Mouse (Mus musculus) testis, postnatal 14 days (tissue): ENCODE measurements around the gene Ccm2l.

Experiments
- DNase-seq: peaks from one replicate; pipeline ENCODE4 v3.0.0; 2021; ENCODE audit warnings: low spot score

Gene Ccm2l

DNA sequence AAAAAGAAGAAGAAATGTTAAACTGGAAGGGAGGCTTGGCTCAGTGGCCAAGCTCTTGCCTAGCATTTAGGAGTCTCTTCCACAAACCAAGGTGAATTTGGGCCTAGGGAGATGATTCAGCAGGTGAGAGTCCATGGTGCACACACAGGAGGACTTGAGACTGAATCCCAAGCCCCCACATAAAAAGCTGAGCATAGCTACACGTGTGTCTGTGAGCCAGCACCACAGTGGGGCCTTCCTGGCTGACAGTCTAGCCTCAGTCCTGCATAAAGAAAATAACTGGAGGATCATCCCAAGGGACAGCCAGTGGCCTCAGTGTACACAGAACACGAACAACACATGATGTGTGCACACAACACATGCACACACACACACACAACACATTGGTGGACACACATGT, 23.6 kb downstream of the Ccm2l start:
- no peak for DNase-seq

GRCm38 (mm10) chr2:153090551-153091165, 24.9 kb downstream of the Ccm2l start:
- no peak for DNase-seq

GRCm38 (mm10) chr2:153107046-153107766, 41.5 kb downstream of the Ccm2l start:
- no peak for DNase-seq

DNA sequence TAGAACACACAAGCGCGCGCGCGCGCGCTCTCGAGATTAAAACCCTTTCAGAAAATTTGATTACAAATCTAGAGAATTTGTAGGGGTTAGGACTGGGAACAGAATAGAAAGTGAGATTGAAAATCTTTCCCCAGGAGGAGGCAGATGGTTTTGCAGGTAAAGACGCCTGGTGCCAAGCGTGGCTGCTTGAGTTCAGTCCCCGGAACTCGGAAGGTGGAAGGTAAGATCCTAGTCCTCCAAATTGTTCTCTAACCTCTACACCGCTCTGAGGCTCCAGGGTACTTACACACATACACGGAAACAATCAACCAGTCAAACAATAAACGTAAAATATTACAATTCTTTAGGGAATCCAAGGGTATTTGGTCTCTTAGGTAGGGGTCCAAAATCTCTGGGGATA, 42.0 kb downstream of the Ccm2l start:
- no peak for DNase-seq

GRCm38 (mm10) chr2:153108313-153109264, 42.8 kb downstream of the Ccm2l start, which contains the start of gene Hck:
Hck (plus strand) TSS chr2:153108468.
- peak; percentile 50 for DNase-seq

DNA sequence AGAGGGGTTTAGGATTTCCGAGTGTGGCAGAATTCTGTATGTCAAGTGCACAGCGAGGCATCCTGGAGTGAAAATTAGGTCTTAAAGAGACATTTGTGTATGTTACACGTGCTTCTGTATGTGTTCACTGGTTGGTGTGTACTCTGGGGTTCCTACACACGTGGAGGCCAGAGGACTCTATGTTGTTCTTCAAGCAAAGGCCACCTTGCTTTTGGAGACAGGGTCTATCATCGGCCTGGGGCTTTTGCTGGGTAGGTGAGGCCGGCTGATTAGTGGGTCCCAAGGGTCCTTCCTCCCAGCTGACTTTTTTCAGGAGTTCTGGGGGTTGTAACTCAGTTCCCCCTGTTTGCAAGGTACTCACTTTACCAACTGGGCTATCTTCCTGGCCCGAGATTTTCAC, 43.8 kb downstream of the Ccm2l start:
- DNase-seq: no peak

GRCm38 (mm10) chr2:153111298-153111697, 45.5 kb downstream of the Ccm2l start:
- no peak for DNase-seq

GRCm38 (mm10) chr2:153115679-153116081, 49.9 kb downstream of the Ccm2l start:
- DNase-seq: no peak

GRCm38 (mm10) chr2:153117051-153117486, 51.3 kb downstream of the Ccm2l start:
- no peak for DNase-seq

GRCm38 (mm10) chr2:153119488-153119887, 53.7 kb downstream of the Ccm2l start:
- DNase-seq: no peak

GRCm38 (mm10) chr2:153120126-153120525, 54.4 kb downstream of the Ccm2l start:
- no peak for DNase-seq

- no peak for DNase-seq
Observed at GRCm38 (mm10) chr2:153121821-153122615, 56.3 kb downstream of the Ccm2l start.

- DNase-seq: no peak
Observed at GRCm38 (mm10) chr2:153122701-153123100, 56.9 kb downstream of the Ccm2l start.

- DNase-seq: no peak
Observed at GRCm38 (mm10) chr2:153125875-153126274, 60.1 kb downstream of the Ccm2l start.

DNA sequence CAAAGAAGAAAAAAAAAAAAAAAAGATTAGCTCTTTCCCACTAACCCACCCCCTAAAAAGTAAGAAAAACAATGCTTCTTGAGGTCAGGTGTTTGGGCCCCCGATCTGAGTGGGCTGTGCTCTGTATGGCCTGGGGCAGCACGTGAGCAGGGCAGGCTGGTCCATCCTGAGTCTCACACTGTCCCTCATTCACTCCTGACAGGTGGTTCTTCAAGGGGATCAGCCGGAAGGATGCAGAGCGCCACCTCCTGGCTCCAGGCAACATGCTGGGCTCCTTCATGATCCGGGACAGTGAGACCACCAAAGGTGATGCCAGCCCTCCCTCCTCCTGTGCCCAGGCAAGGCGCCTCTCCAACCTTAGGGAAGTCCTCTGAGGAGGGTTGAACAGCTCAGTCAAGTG, 65.3 kb downstream of the Ccm2l start:
- no peak for DNase-seq
